Mouse (Mus musculus) spleen, embryonic (tissue): Measurements from ENCODE around the gene Zswim7.

Source experiments
- CTCF ChIA-PET: fragments of 350-600 bp; sonication (Branson Sonifier 250); formaldehyde crosslinking; loops from one replicate; lab custom pipeline; 2022; lab: Charles Lee

Zswim7 gene

GRCm38 (mm10) chr11:62280675-62281600, at the start of gene Zswim7, which contains the start of gene Ttc19:
Gene Zswim7 (minus strand): TSS chr11:62281375.
Gene Ttc19 (plus strand): TSS chr11:62281473.
- CTCF ChIA-PET: interaction anchor here (0.7 kb wide), 1 partner anchor 1503 kb away, joined by 6 read pairs; no protein-coding TSS in a partner anchor

- CTCF ChIA-PET: no interaction called here
These were observed 42.5 kb upstream of the Zswim7 start for GRCm38 (mm10) chr11:62323659-62324058.

GRCm38 (mm10) chr11:62320097-62320496, 38.9 kb upstream of the Zswim7 start:
- CTCF ChIA-PET: no interaction called here

- CTCF ChIA-PET: no interaction called here
These were observed 36.6 kb upstream of the Zswim7 start for GRCm38 (mm10) chr11:62317746-62318145.

- CTCF ChIA-PET: no interaction called here
These were observed 33.8 kb upstream of the Zswim7 start for GRCm38 (mm10) chr11:62314984-62315383.

- CTCF ChIA-PET: no interaction called here
These were observed 28.1 kb upstream of the Zswim7 start for GRCm38 (mm10) chr11:62309296-62309695.

- CTCF ChIA-PET: no interaction called here
These were observed 24.7 kb upstream of the Zswim7 start for GRCm38 (mm10) chr11:62305866-62306265.

- CTCF ChIA-PET: no interaction called here
These were observed 17.7 kb upstream of the Zswim7 start for GRCm38 (mm10) chr11:62298883-62299282.

- CTCF ChIA-PET: interaction anchor here (0.6 kb wide), 1 partner anchor 144 kb away, joined by 3 read pairs; no protein-coding TSS in a partner anchor
These were observed 12.9 kb upstream of the Zswim7 start for GRCm38 (mm10) chr11:62294121-62294520.

- CTCF ChIA-PET: no interaction called here
These were observed 6.5 kb upstream of the Zswim7 start for GRCm38 (mm10) chr11:62287700-62288099.

- CTCF ChIA-PET: no interaction called here
These were observed 3.8 kb upstream of the Zswim7 start for GRCm38 (mm10) chr11:62285020-62285419.

- CTCF ChIA-PET: interaction anchor here (0.6 kb wide), 2 partner anchors 10 to 1801 kb away, joined by 3 to 5 read pairs; no protein-coding TSS in a partner anchor
These were observed 2.8 kb upstream of the Zswim7 start for GRCm38 (mm10) chr11:62284020-62284419.

GRCm38 (mm10) chr11:62281601-62281997, 424 bp upstream of the Zswim7 start:
- CTCF ChIA-PET: no interaction called here

- CTCF ChIA-PET: no interaction called here
These were observed 3.1 kb downstream of the Zswim7 start for GRCm38 (mm10) chr11:62278027-62278426.

GRCm38 (mm10) chr11:62277086-62277485, 4.1 kb downstream of the Zswim7 start:
- CTCF ChIA-PET: no interaction called here

GRCm38 (mm10) chr11:62270851-62271250, 10.3 kb downstream of the Zswim7 start:
- CTCF ChIA-PET: no interaction called here

GRCm38 (mm10) chr11:62269097-62269496, 12.1 kb downstream of the Zswim7 start:
- CTCF ChIA-PET: no interaction called here

GRCm38 (mm10) chr11:62268381-62268780, 12.8 kb downstream of the Zswim7 start:
- CTCF ChIA-PET: no interaction called here

- CTCF ChIA-PET: no interaction called here
These were observed 14.5 kb downstream of the Zswim7 start for GRCm38 (mm10) chr11:62266466-62267214.

- CTCF ChIA-PET: no interaction called here
These were observed 15.5 kb downstream of the Zswim7 start for GRCm38 (mm10) chr11:62265642-62266041.

GRCm38 (mm10) chr11:62264018-62264417, 17.2 kb downstream of the Zswim7 start:
- CTCF ChIA-PET: no interaction called here

GRCm38 (mm10) chr11:62263599-62263998, 17.6 kb downstream of the Zswim7 start:
- CTCF ChIA-PET: no interaction called here
